Mouse (Mus musculus) inflammation-experienced regulatory T-cells, adult 6 months (primary cell): ENCODE data around the gene Pnlip. TPM values are rescaled to one million over a fixed set of nuclear protein-coding genes. Genes with fewer than 3 reads are reported as not detected.

Source experiments
- ATAC-seq: one replicate; pipeline ENCODE4 v1.8.0; 2017
- polyA plus RNA-seq, 3 experiments: library from polyadenylated mRNA; unstranded; fragments of 100-300 nt; shearing (Covaris generic); gene quantifications; one replicate each; pipeline ENCODE4 v1.2.1; 2017

The Pnlip gene
- polyA plus RNA-seq, 3 experiments from 2014 or later: not detected

DNA sequence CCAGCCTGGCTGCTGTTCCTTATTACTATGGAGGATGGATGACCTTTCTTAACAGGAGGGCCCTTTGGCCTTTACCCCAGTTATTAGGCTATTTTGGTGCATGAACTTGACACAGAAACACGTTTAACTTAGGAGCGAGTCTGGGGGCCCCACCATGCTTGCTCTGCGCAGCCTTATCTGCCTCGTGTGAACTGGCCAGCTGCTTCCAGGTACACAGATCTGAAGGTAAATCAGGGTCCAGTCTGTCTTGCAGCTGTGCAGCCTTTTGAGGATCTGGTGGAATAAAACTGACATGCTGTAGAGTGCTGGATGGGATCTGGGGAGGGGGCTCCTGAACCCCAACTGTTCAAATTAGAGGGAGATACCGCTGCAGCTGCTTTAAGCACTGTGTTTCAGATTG, 75.5 kb downstream of the Pnlip start:
- ATAC-seq: no peak

GRCm38 (mm10) chr19:58728445-58729031, 76.2 kb downstream of the Pnlip start, which contains the start of gene Pnliprp1:
Gene Pnliprp1 (plus strand): TSS chr19:58728887.
- ATAC-seq: no peak

Other genes with a start within 250 kb of the Pnlip start
- gene Gfra1, start 196.6 kb upstream of the Pnlip start, polyA plus RNA-seq: 1 to 10 TPM in 1 of 3 experiments, under 1 TPM in 2; 0.15 to 1.8 (median 0.63) TPM
- not detected for gene Ccdc172, start 140.5 kb upstream of the Pnlip start, polyA plus RNA-seq
- gene Pnliprp1, start 76.4 kb downstream of the Pnlip start, polyA plus RNA-seq: not detected
- not detected for gene Pnliprp2, start 107.2 kb downstream of the Pnlip start, polyA plus RNA-seq
- not detected for gene 1700019N19Rik, start 142.0 kb downstream of the Pnlip start, polyA plus RNA-seq